Mouse (Mus musculus) C2C12 (cell line): Measurements from ENCODE around the gene Syt5.

Experiments
- CTCF ChIP-seq: IDR thresholded peaks from one replicate; pipeline ENCODE4 v1.5.1; 2011; ENCODE audit not compliant: control insufficient read depth, insufficient read depth, insufficient read length
- FOSL1 ChIP-seq: IDR thresholded peaks from one replicate; pipeline ENCODE4 v1.8.0; 2011; ENCODE audit warnings: mild to moderate bottlenecking, low read length; ENCODE audit not compliant: poor library complexity, insufficient read depth, severe bottlenecking
- MAX ChIP-seq: IDR thresholded peaks from one replicate; pipeline ENCODE4 v1.6.1; 2011; ENCODE audit warnings: mild to moderate bottlenecking, control low read depth
- USF1 ChIP-seq: IDR thresholded peaks from one replicate; pipeline ENCODE4 v1.6.1; 2011; ENCODE audit warnings: low read depth, mild to moderate bottlenecking, control low read depth, moderate library complexity

DNA sequence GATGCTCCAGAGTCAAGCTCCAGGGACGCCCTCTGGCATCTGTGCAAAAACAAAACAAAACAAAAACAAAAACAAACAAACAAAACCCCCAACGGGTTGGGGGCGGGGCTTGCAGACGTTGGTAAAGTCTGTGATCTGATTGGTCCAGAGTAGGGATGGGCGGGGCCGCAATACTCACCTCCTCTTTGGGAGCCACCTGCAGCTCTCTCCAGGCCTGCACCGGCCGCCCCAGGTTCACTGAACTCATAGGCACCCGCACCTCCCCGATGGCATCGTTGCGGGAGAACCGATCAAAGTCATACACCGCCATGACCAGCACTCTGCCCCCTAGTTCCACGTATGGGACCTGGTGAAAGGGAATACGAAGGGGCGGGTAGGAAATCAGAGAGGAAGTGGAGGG lies 5.3 kb downstream of the Syt5 start:
- TF ChIP-seq USF1 (no peak), CTCF (no peak), MAX (no peak), FOSL1 (no peak)
